Mouse (Mus musculus) fat pad, adult 2 months (tissue): Measurements from ENCODE around the gene Pkdcc.

Source experiments
- DNase-seq: peaks from one replicate; pipeline ENCODE4 v3.0.0-alpha.2; 2011; ENCODE audit warnings: low read depth, low spot score; ENCODE audit errors: extremely low read depth

The Pkdcc gene

GRCm38 (mm10) chr17:83211196-83211595, 3.9 kb upstream of the Pkdcc start:
- DNase-seq: no peak

DNA sequence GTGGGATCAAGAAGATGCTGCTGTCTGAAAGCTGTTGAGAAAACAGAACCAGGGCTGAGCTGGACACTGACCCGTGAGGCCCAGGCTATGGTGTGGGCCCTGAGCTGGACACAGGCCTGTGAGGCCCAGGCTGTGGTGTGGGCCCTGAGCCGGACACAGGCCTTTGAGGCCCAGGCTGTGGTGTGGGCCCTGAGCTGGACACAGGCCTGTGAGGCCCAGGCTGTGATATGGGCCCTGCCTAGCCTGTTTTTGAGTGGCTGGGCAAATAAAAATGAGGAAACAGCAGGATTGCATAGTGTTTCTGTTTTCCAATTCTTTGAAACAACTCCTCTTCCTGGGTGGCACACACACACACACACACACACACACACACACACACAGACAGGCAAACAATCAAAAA, 2.7 kb upstream of the Pkdcc start:
- no peak for DNase-seq

- no peak for DNase-seq
Measured at GRCm38 (mm10) chr17:83213228-83213915, 1.7 kb upstream of the Pkdcc start.

GRCm38 (mm10) chr17:83214161-83214592, 915 bp upstream of the Pkdcc start:
- no peak for DNase-seq

GRCm38 (mm10) chr17:83215529-83216244, 595 bp downstream of the Pkdcc start:
- DNase-seq: no peak

GRCm38 (mm10) chr17:83216251-83216919, 1.3 kb downstream of the Pkdcc start:
- no peak for DNase-seq

- DNase-seq: no peak
Measured at GRCm38 (mm10) chr17:83218189-83218588, 3.1 kb downstream of the Pkdcc start.

- no peak for DNase-seq
Measured at GRCm38 (mm10) chr17:83218722-83219121, 3.6 kb downstream of the Pkdcc start.

GRCm38 (mm10) chr17:83219351-83220287, 4.5 kb downstream of the Pkdcc start:
- DNase-seq: no peak

- no peak for DNase-seq
Measured at GRCm38 (mm10) chr17:83220954-83221538, 6.0 kb downstream of the Pkdcc start.

GRCm38 (mm10) chr17:83221611-83222500, 6.8 kb downstream of the Pkdcc start:
- DNase-seq: no peak

DNA sequence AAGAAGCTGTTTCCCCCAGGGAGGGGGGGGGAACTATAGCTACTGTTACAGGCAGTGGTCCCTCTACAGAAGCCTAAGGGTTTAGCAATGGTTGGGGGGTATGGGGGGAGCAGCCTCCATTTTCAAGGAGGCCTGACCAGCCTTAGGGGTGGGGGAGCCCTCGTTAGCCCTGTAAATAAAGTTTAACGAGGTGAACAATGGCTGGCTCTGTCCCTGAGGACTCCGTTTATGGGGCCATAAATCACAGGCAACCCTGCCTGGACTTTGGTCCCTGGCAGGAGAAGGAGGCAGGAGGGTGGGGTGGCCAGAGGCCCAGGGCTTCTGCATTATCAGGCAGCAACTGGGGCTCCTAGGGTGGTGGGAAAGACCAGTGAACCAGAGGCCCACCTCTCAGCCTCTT, 7.6 kb downstream of the Pkdcc start:
- DNase-seq: no peak

DNA sequence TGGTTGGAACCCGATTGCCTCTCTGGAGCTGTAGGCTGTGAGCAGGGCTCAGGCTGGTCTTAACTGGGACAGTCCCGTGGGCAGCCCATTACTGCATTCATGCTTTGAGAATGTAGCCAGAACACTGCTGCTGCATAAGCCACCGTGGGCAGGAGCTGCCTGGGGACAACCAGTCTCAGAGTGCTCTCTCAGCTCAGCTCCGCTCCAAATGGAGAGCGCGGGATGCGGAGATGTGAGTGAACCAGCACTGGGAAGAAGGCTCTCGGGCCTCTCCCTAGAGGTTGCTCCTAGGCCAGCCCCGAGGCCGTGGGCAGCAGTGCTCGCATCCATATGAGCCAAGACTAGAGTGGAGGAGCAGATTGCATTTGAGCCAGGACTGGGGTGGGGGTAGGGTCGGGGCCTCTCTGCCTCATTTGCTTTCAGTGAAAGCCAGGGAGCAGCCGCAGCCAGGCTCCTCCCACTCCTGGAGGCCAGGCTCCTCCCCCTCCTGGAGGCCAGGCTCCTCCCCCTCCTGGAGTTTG, 9.4 kb downstream of the Pkdcc start:
- DNase-seq: no peak

- DNase-seq: no peak
Measured at GRCm38 (mm10) chr17:83226395-83226986, 11.4 kb downstream of the Pkdcc start.

DNA sequence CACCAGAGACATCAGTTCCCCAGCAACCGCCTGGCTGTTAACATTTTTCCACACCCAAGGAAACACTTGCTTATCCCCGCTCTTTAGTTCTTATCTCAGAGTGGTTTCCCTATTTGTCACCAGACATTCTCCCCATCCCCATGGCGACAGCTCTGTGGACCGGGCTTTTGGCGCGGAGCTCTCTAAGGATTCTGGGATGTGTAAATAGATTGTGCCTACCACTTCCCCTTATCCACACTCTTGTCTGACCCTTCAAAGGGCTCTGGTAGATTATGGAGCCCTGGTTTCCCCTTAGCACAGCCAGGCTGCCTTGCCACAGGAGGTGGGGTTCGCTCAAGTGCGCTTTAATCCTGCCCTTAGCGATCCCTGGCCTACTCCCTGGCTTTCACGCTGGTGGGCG, 16.3 kb downstream of the Pkdcc start:
- DNase-seq: no peak

GRCm38 (mm10) chr17:83235227-83235626, 20.1 kb downstream of the Pkdcc start:
- DNase-seq: no peak

DNA sequence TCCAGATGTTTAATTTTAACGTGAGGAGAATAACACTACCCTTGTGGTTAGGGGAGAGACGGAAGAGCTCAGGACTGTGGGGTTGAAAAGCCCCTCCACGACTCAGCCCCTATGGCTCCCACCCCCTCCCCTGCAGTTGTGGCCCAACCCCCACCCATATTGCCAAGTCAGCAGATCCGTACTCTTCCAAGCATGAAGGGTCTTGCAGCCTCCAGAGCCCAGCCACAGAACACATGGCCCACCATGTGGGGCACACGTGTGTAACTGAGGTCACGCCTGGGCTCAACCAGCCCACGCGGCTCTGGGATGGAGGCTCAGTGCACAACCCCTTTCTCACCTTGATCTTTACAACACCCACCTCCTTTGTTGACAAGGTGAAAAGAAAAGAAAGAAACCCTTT, 21.1 kb downstream of the Pkdcc start:
- DNase-seq: no peak

DNA sequence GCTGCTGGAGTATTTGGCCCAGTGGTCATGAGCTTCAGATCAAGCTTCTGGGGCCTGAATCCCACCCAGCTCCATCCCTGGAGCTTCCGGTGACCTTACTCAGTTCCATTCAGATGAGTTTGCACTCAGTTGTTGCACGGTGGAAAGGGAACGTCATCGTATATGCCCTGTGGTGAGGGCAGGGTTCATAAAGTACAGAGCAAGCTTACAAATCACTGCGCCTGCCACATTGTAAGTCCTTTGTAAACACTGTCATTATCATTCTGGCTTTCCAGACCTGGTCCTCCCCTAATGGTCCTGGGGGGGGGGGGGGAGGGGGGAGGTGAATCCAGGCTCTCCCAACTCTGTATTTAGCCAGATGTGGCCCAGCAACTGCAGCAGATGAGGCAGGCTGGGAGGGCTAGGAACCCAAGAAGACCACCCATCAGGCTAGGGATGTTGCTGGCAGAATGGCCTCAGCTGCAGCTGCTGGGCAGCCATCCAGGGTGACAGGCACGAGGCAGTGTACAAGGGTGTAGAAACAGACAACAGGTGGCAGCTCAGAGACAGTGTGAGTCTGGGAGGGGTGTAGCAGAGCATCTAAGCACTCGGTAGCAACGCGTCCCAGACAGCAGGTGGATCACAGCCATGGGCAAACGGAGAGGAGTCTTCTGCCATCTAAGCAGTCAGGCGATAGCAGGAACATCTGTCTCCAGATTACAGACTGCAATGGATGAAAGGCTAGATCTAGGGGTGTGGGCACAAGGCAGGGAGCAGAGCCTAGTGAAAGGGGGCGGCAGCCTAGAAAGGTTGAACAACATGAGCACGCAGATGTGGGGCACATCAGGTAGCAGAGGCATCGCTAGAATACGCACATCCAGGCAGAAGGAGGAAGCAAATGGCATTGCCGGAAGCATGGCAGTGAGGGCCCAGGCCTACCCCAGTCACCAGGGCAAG, 23.3 kb downstream of the Pkdcc start:
- no peak for DNase-seq
